Mouse (Mus musculus) limb, embryonic 14.5 days (tissue): ENCODE results near the gene Zfp831. TPM values are rescaled to one million over a fixed set of nuclear protein-coding genes. Genes with fewer than 3 reads are reported as not detected.
A peak's percentile ranks its signal among the peaks of the same experiment; 100 is the strongest.

Source experiments
- ATAC-seq: fragments of 200-750 bp; cut with Nextera tagmentation; 2 replicates; pipeline ENCODE4 v1.8.0; 2017; ENCODE audit warnings: low read depth, moderate number of reproducible peaks, moderate TSS enrichment; ENCODE audit not compliant: low FRiP score
- DNase-seq: peaks from one replicate; pipeline ENCODE4 v3.0.0-alpha.2; 2015; ENCODE audit warnings: low spot score
- H3K27ac ChIP-seq: fragments of 300-500 bp; sonication (generic); replicated peaks from 2 replicates; pipeline ENCODE4 v1.5.1; 2014; ENCODE audit warnings: low read depth, mild to moderate bottlenecking, low read length, moderate library complexity, mixed read lengths
- H3K27me3 ChIP-seq: fragments of 300-500 bp; sonication (generic); 2 replicates; pipeline ENCODE4 v1.6.1; 2014; ENCODE audit warnings: low read length, mixed read lengths; ENCODE audit not compliant: control insufficient read depth, insufficient read depth
- H3K36me3 ChIP-seq: fragments of 300-500 bp; sonication (generic); 2 replicates; pipeline ENCODE4 v1.6.1; 2014; ENCODE audit warnings: mild to moderate bottlenecking, low read length, moderate library complexity, mixed read lengths; ENCODE audit not compliant: control insufficient read depth, insufficient read depth
- H3K4me1 ChIP-seq: fragments of 300-500 bp; sonication (generic); 2 replicates; pipeline ENCODE4 v1.6.1; 2014; ENCODE audit warnings: antibody characterized with exemption, low read length, mixed read lengths; ENCODE audit not compliant: control insufficient read depth, insufficient read depth
- H3K4me2 ChIP-seq: fragments of 300-500 bp; sonication (generic); replicated peaks from 2 replicates; pipeline ENCODE4 v1.6.1; 2014; ENCODE audit warnings: low read depth, mild to moderate bottlenecking, low read length, moderate library complexity; ENCODE audit not compliant: severe bottlenecking
- H3K4me3 ChIP-seq: fragments of 300-500 bp; sonication (generic); replicated peaks from 2 replicates; pipeline ENCODE4 v1.5.1; 2014; ENCODE audit warnings: low read length
- H3K9ac ChIP-seq: fragments of 300-500 bp; sonication (generic); 2 replicates; pipeline ENCODE4 v1.6.1; 2014; ENCODE audit warnings: mild to moderate bottlenecking, low read depth, low read length, moderate library complexity; ENCODE audit not compliant: severe bottlenecking
- H3K9me3 ChIP-seq: fragments of 300-500 bp; sonication (generic); 2 replicates; pipeline ENCODE4 v1.6.1; 2016; ENCODE audit warnings: low read length; ENCODE audit not compliant: control insufficient read depth
- POLR2A ChIP-seq: fragments of 200-500 bp; IDR thresholded peaks from 2 replicates; pipeline ENCODE4 v1.8.0; 2012; ENCODE audit warnings: inconsistent platforms, mild to moderate bottlenecking, moderate library complexity, borderline replicate concordance; ENCODE audit not compliant: insufficient read depth, insufficient read length; ENCODE audit errors: extremely low read depth
- WGBS: fragments of 180-500 bp; shearing (Covaris S2); extraction: QIAGEN DNeasy Blood & Tissue Kit; methylation state at CpG from one replicate; pipeline ENCODE4 v1.1.7; 2014; 5-methylcytosine and 5-hydroxymethylcytosine counted together
- polyA plus RNA-seq, 2 experiments: library from polyadenylated mRNA; depleted of rRNA in 1 of 2; stranded (reverse) in 1 of 2; unstranded in 1 of 2; fragments of >200 nt; fragmentation: Nextera tagmentation in 1 of 2; extraction: Ambion mirVana in 1 of 2; gene quantifications; 2 replicates each; pipeline versions ENCODE4 v1.2.1 to v1.2.3; 2012 to 2014

Zfp831 gene
- 0.04 and 0.08 TPM in 2 replicates for polyA plus RNA-seq (2012; rRNA removed)
- 0.01 and 0.03 TPM in 2 replicates for polyA plus RNA-seq (2014; fragmentation: Nextera tagmentation; extraction: Ambion mirVana)

DNA sequence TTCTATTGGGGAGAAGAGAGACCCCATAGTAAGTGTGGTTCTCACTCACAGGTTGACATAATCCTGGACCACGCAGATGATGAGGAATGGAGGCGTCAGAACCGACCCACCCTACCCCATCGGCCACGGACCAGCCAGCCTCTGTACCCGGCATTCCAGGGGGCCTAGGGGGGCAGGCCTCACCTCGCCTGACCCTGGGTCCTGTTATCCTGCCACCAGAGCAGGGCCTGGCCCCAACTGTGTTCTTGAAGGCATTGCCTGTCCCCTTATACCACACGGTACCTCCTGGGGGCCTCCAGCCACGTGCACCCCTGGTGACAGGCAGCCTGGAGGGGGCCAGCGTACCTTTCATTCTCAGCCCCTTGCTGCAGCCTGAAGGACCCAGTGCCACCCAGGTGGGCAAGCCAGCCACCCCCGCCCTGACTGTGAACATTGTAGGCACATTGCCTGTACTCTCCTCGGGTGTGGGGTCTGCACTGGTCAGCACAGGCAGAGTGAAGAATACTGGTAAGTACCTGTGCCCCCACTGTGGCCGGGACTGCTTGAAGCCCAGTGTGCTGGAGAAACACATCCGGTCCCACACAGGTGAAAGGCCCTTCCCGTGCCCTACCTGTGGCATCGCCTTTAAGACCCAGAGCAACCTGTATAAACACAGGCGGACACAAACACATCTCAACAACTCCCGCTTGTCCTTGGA lies at the start of gene Zfp831:
Gene Zfp831, plus strand, starts transcription at position 87 of the 697 bp plus-strand sequence.
- TF ChIP-seq POLR2A: no peak
- Histone ChIP-seq H3K4me3 (no peak within 1 kb of the TSS), H3K9me3 (no peaks in the 10 kb centered on the region), H3K4me2 (no peak within 1 kb of the TSS), H3K27me3 (no peaks in the 10 kb centered on the region), H3K36me3 (no peaks in the 10 kb centered on the region), H3K27ac (no peak within 1 kb of the TSS), H3K9ac (no peak within 1 kb of the TSS), H3K4me1 (no peaks in the 10 kb centered on the region)
- 75% methylated on average over 18 of the region's 18 CpGs for WGBS
- ATAC-seq (no peak), DNase-seq (no peak)

DNA sequence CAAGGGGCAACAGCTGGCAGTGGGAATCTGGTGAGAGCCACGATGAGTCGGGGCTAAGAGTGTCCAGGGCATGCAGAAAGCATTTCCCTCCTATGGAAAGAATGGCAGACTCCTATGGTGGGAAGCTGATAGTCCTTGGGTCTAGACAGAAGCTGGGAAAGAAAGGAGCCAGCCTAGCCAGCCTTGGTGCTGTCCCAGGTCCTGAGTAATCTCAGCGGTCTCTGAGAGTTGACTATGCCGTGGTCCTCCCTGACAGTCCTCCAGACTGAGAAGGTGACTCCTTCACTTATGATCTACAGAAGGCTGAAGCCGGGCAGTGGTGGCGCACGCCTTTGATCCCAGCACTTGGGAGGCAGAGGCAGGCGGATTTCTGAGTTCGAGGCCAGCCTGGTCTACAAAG lies 48.4 kb upstream of the Zfp831 start:
- 73% methylated on average over 9 of the region's 9 CpGs for WGBS
- H3K4me1 ChIP-seq: peaks cover 5% of the 10 kb centered on the region
- DNase-seq (peak; percentile 57), ATAC-seq (no peak)
- TF ChIP-seq POLR2A: no peak
- no peak overlapping the region for H3K4me2 ChIP-seq
- H3K4me3 ChIP-seq: no peak overlapping the region
- no peak overlapping the region for H3K9ac ChIP-seq
- H3K36me3 ChIP-seq: no peaks in the 10 kb centered on the region
- H3K27ac ChIP-seq: no peak overlapping the region
- no peaks in the 10 kb centered on the region for H3K9me3 ChIP-seq
- no peaks in the 10 kb centered on the region for H3K27me3 ChIP-seq

DNA sequence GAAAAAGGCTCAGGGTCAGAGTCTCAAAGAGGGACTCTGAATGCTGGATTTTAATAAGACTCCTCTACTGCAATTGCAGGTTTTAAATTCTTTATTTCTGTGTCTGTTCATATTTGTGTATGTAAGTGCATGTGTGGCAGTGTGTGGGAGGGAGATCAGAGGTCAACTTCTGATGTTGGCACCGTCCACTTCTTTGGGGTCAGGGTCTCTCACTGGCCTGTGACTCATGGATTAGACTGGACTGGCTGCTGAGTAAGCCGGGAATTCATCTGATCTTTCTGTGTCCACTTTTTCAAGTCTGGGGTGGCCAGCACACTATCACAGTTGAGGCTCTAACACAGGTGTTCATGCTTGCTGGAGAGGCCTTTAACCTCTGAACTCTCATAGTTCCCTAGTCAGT lies 47.7 kb upstream of the Zfp831 start:
- WGBS: 87% methylated on average over 2 of the region's 2 CpGs

DNA sequence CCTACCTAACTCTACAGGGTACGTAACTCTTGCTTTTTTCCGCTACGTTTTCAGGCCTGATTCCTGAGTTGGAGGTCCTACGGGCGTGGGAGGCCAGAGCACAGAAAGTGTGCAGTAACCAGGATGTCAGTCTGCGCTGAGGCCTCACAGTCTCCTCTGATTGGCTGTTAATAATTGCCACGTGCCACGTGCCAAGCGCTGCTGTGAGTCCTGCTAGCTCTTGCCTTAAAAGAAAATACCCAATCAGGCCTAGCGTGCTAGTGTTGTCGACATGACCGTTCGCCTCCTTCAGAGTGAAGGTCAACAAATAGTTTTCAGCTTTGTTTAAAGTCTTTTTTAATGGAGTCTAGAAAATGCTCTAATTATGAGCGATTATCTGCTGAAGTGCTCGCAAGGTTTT lies 46.9 kb upstream of the Zfp831 start:
- ATAC-seq (no peak), DNase-seq (no peak)
- Histone ChIP-seq H3K27ac (no peak overlapping the region), H3K4me1 (peaks cover 7% of the 10 kb centered on the region), H3K27me3 (no peaks in the 10 kb centered on the region), H3K4me2 (no peak overlapping the region), H3K9ac (no peak overlapping the region), H3K36me3 (no peaks in the 10 kb centered on the region), H3K9me3 (no peaks in the 10 kb centered on the region), H3K4me3 (no peak overlapping the region)
- no peak for TF ChIP-seq POLR2A
- WGBS: 86% methylated on average over 15 of the region's 15 CpGs

More for the DNA sequence above, 47.7 kb upstream of the Zfp831 start:
- ATAC-seq (no peak), DNase-seq (no peak)
- Histone ChIP-seq H3K4me2 (no peak overlapping the region), H3K36me3 (no peaks in the 10 kb centered on the region), H3K9ac (no peak overlapping the region), H3K4me3 (no peak overlapping the region), H3K9me3 (no peaks in the 10 kb centered on the region), H3K27me3 (no peaks in the 10 kb centered on the region), H3K4me1 (peaks cover 7% of the 10 kb centered on the region), H3K27ac (no peak overlapping the region)
- no peak for TF ChIP-seq POLR2A

DNA sequence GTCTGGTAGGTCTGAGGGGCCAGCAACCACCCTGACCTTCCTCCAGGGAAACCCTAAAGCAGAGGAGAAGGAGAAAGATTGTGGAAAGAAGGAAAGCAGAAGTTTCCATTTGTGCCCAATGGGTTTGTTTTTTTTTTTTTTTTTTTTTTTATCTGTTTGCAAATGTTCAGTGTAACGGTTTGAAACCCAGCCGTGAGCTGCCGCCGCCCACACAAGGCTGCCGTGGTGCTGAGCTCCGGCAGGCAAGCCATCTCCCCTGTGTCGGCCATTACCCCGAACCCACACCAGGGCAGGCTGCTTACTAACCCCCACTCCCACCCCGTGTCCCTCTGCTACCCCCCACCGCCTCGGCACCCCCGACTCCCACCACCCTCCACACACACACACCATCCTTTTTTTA lies 44.9 kb upstream of the Zfp831 start:
- WGBS: 71% methylated on average over 12 of the region's 12 CpGs
- Histone ChIP-seq H3K9ac (no peak overlapping the region), H3K4me1 (peaks cover 7% of the 10 kb centered on the region), H3K9me3 (no peaks in the 10 kb centered on the region), H3K36me3 (no peaks in the 10 kb centered on the region), H3K27ac (no peak overlapping the region), H3K4me2 (no peak overlapping the region), H3K27me3 (no peaks in the 10 kb centered on the region), H3K4me3 (no peak overlapping the region)
- no peak for DNase-seq
- TF ChIP-seq POLR2A: no peak
- ATAC-seq: no peak
